Mouse (Mus musculus) heart, embryonic 11.5 days (tissue): ENCODE data around the gene F7. TPM values are rescaled to one million over a fixed set of nuclear protein-coding genes. Genes with fewer than 3 reads are reported as not detected.
"Not testable (repeated sequence)": the region's sequence is repeated elsewhere in the genome, so short reads cannot be mapped to it uniquely, and the experiment has no call there.

Experiments used
- ATAC-seq: fragments of 200-750 bp; cut with Nextera tagmentation; replicated peaks from 2 replicates; pipeline ENCODE4 v1.8.0; 2017; ENCODE audit warnings: moderate library complexity; ENCODE audit not compliant: insufficient number of reproducible peaks, low FRiP score, low TSS enrichment
- H3K27ac ChIP-seq: fragments of 300-500 bp; sonication (generic); 2 replicates; pipeline ENCODE4 v1.5.1; 2014; ENCODE audit warnings: mild to moderate bottlenecking, low read depth, low read length
- H3K27me3 ChIP-seq: fragments of 300-500 bp; sonication (generic); 2 replicates; pipeline ENCODE4 v1.6.1; 2014; ENCODE audit warnings: mild to moderate bottlenecking, low read length, mixed read lengths; ENCODE audit not compliant: control insufficient read depth, insufficient read depth
- H3K36me3 ChIP-seq: fragments of 300-500 bp; sonication (generic); 2 replicates; pipeline ENCODE4 v1.6.1; 2014; ENCODE audit warnings: mild to moderate bottlenecking, low read length, moderate library complexity, mixed read lengths; ENCODE audit not compliant: control insufficient read depth, insufficient read depth
- H3K4me1 ChIP-seq: fragments of 300-500 bp; sonication (generic); 2 replicates; pipeline ENCODE4 v1.6.1; 2014; ENCODE audit warnings: low read length; ENCODE audit not compliant: control insufficient read depth, insufficient read depth
- H3K4me2 ChIP-seq: fragments of 300-500 bp; sonication (generic); 2 replicates; pipeline ENCODE4 v1.6.1; 2014; ENCODE audit warnings: mild to moderate bottlenecking, moderate library complexity
- H3K4me3 ChIP-seq: fragments of 300-500 bp; sonication (generic); 2 replicates; pipeline ENCODE4 v1.5.1; 2014; ENCODE audit warnings: low read depth, low read length
- H3K9ac ChIP-seq: fragments of 300-500 bp; sonication (generic); 2 replicates; pipeline ENCODE4 v1.6.1; 2014; ENCODE audit warnings: mild to moderate bottlenecking, low read depth, low read length, moderate library complexity
- H3K9me3 ChIP-seq: fragments of 300-500 bp; sonication (generic); replicated peaks from 2 replicates; pipeline ENCODE4 v1.6.1; 2016; ENCODE audit warnings: low read length; ENCODE audit not compliant: control insufficient read depth
- WGBS: fragments of 180-500 bp; shearing (Covaris S2); extraction: QIAGEN DNeasy Blood & Tissue Kit; methylation state at CpG from one replicate; pipeline ENCODE4 v1.1.7; 2014; ENCODE audit not compliant: insufficient replicate concordance; 5-methylcytosine and 5-hydroxymethylcytosine counted together
- polyA plus RNA-seq: library from polyadenylated mRNA; unstranded; fragments of >200 nt; fragmentation: Nextera tagmentation; extraction: Ambion mirVana; gene quantifications from 2 replicates; pipeline ENCODE4 v1.2.1, GENCODE M21; 2014

The F7 gene
- polyA plus RNA-seq, 1 experiment from 2014 or later, result not detected

GRCm38 (mm10) chr8:13075579-13075978 is 49.7 kb downstream of the F7 start:
- WGBS, result 78% methylated on average over 1 of the region's 1 CpGs
- H3K4me1 ChIP-seq, H3K27ac ChIP-seq, H3K9me3 ChIP-seq, H3K4me3 ChIP-seq, H3K9ac ChIP-seq, H3K4me2 ChIP-seq, H3K27me3 ChIP-seq, ATAC-seq: not testable (repeated sequence)
- H3K36me3 ChIP-seq, result peaks cover 33% of the 10 kb centered on the region

- Histone ChIP-seq H3K9me3 (no peaks in the 10 kb centered on the region), H3K27me3 (no peaks in the 10 kb centered on the region), H3K4me2 (no peak overlapping the region), H3K36me3 (peaks cover 43% of the 10 kb centered on the region), H3K9ac (no peak overlapping the region), H3K4me1 (no peaks in the 10 kb centered on the region), H3K4me3 (no peak overlapping the region), H3K27ac (no peak overlapping the region)
- WGBS, result 87% methylated on average over 7 of the region's 7 CpGs
- no peak for ATAC-seq
Measured at GRCm38 (mm10) chr8:13077542-13077941, 51.7 kb downstream of the F7 start.

Other genes with a start within 250 kb of the F7 start
- 8.8 and 11.3 TPM in 2 replicates for gene Mcf2l, start 152.2 kb upstream of the F7 start, polyA plus RNA-seq
- gene F10, start 11.3 kb downstream of the F7 start, polyA plus RNA-seq, result 2.3 TPM in 2 replicates
- gene Proz, start 34.9 kb downstream of the F7 start, polyA plus RNA-seq, result 0.50 and 0.56 TPM in 2 replicates
- 29.1 and 30.1 TPM in 2 replicates for gene Pcid2, start 79.4 kb downstream of the F7 start, polyA plus RNA-seq
- 111 and 130 TPM in 2 replicates for gene Cul4a, start 79.6 kb downstream of the F7 start, polyA plus RNA-seq
- gene Lamp1, start 133.1 kb downstream of the F7 start, polyA plus RNA-seq, result 334 and 393 TPM in 2 replicates
- gene Grtp1, start 174.6 kb downstream of the F7 start, polyA plus RNA-seq, result 28.2 and 30.6 TPM in 2 replicates
- 132 and 142 TPM in 2 replicates for gene Adprhl1, start 228.1 kb downstream of the F7 start, polyA plus RNA-seq